Mouse (Mus musculus) bone marrow, adult 2 months (tissue): ENCODE data around the gene Eif4a2. TPM values are rescaled to one million over a fixed set of nuclear protein-coding genes. Genes with fewer than 3 reads are reported as not detected.

Experiments used
- H3K27ac ChIP-seq: fragments of 200-500 bp; 2 replicates; pipeline ENCODE4 v1.5.1; 2012; ENCODE audit warnings: low read depth, mild to moderate bottlenecking, control low read depth, inconsistent platforms, low read length; ENCODE audit not compliant: control insufficient read depth, poor library complexity, insufficient read depth
- H3K4me1 ChIP-seq: fragments of 200-500 bp; 2 replicates; pipeline ENCODE4 v1.6.1; 2011; ENCODE audit warnings: low read length; ENCODE audit not compliant: control insufficient read depth, insufficient read depth
- H3K4me3 ChIP-seq: fragments of 200-500 bp; replicated peaks from 2 replicates; pipeline ENCODE3; 2011; ENCODE audit warnings: mild to moderate bottlenecking, low read depth, low read length, control low read depth; ENCODE audit not compliant: control insufficient read depth
- CTCF ChIP-seq: fragments of 200-500 bp; IDR thresholded peaks from 2 replicates; pipeline ENCODE4 v1.5.1; 2011; ENCODE audit warnings: low read length, control low read depth; ENCODE audit not compliant: control insufficient read depth, insufficient read depth
- POLR2A ChIP-seq: fragments of 200-500 bp; IDR thresholded peaks from 2 replicates; pipeline ENCODE4 v1.6.1; 2011; ENCODE audit warnings: low read depth, mild to moderate bottlenecking, control low read depth, low read length, borderline replicate concordance; ENCODE audit not compliant: control insufficient read depth
- WGBS: fragments of 180-500 bp; shearing (Covaris S2); methylation state at CpG from one replicate; pipeline ENCODE4 v1.1.7; 2018; 5-methylcytosine and 5-hydroxymethylcytosine counted together
- polyA plus RNA-seq: library from polyadenylated mRNA; stranded (reverse); fragments of >200 nt; gene quantifications from 2 replicates; pipeline ENCODE4 v1.2.4, GENCODE M21; 2011; ENCODE audit warnings: low replicate concordance; ENCODE audit not compliant: missing spikeins, insufficient read depth, insufficient read length

Eif4a2 gene
- polyA plus RNA-seq, 1 experiment: 232 TPM

- WGBS: 69% methylated on average over 5 of the region's 5 CpGs
- Histone ChIP-seq H3K4me1 (peaks cover 6% of the 10 kb centered on the region), H3K27ac (no peak overlapping the region), H3K4me3 (no peak overlapping the region)
- TF ChIP-seq CTCF (no peak), POLR2A (no peak)
These were observed 38.0 kb downstream of the Eif4a2 start for GRCm38 (mm10) chr16:23145211-23145610.

- 68% methylated on average over 3 of the region's 3 CpGs for WGBS
- no peak within 1 kb of the TSS for H3K27ac ChIP-seq
- H3K4me1 ChIP-seq: peaks cover 6% of the 10 kb centered on the region
- TF ChIP-seq CTCF (no peak), POLR2A (no peak)
- H3K4me3 ChIP-seq: no peak within 1 kb of the TSS
These were observed 39.0 kb downstream of the Eif4a2 start, which contains the start of gene Adipoq for GRCm38 (mm10) chr16:23146280-23146679. Gene Adipoq (plus strand): TSS chr16:23146536.

GRCm38 (mm10) chr16:23148936-23149335 is 41.7 kb downstream of the Eif4a2 start:
- Histone ChIP-seq H3K4me3 (no peak overlapping the region), H3K4me1 (peaks cover 4% of the 10 kb centered on the region), H3K27ac (no peak overlapping the region; the same call in 1 of the 2 replicates)
- WGBS: 81% methylated on average over 2 of the region's 2 CpGs
- no peak for TF ChIP-seq POLR2A
- no peak for TF ChIP-seq CTCF

GRCm38 (mm10) chr16:23149396-23149795 is 42.2 kb downstream of the Eif4a2 start:
- Histone ChIP-seq H3K4me3 (no peak overlapping the region), H3K4me1 (peaks cover 3% of the 10 kb centered on the region), H3K27ac (peak overlapping the region; percentile 50; the same call in 1 of the 2 replicates)
- WGBS: 59% methylated on average over 8 of the region's 8 CpGs
- TF ChIP-seq CTCF: no peak

- Histone ChIP-seq H3K27ac (no peak overlapping the region), H3K4me1 (peaks cover 3% of the 10 kb centered on the region), H3K4me3 (no peak overlapping the region)
- WGBS: 17% methylated on average over 2 of the region's 2 CpGs
- TF ChIP-seq CTCF (no peak; the same call in 1 of the 2 replicates), POLR2A (no peak)
These were observed 44.2 kb downstream of the Eif4a2 start for GRCm38 (mm10) chr16:23151423-23151822.

- Histone ChIP-seq H3K4me1 (peaks cover 2% of the 10 kb centered on the region), H3K4me3 (no peak overlapping the region), H3K27ac (no peak overlapping the region)
- WGBS: 81% methylated on average over 5 of the region's 5 CpGs
- no peak for TF ChIP-seq POLR2A
- no peak for TF ChIP-seq CTCF
These were observed 47.0 kb downstream of the Eif4a2 start for GRCm38 (mm10) chr16:23154261-23154660.

- Histone ChIP-seq H3K4me3 (no peak overlapping the region), H3K27ac (no peak overlapping the region), H3K4me1 (no peaks in the 10 kb centered on the region; the same call in 1 of the 2 replicates)
- 90% methylated on average over 13 of the region's 13 CpGs for WGBS
- TF ChIP-seq POLR2A: no peak
- TF ChIP-seq CTCF: no peak
These were observed 49.8 kb downstream of the Eif4a2 start for GRCm38 (mm10) chr16:23157013-23157412.

- Histone ChIP-seq H3K4me3 (no peak overlapping the region), H3K27ac (no peak overlapping the region), H3K4me1 (no peaks in the 10 kb centered on the region; the same call in 1 of the 2 replicates)
- 84% methylated on average over 7 of the region's 7 CpGs for WGBS
- TF ChIP-seq POLR2A: no peak
- no peak for TF ChIP-seq CTCF
These were observed 51.0 kb downstream of the Eif4a2 start for GRCm38 (mm10) chr16:23158292-23158691.

- no peaks in the 10 kb centered on the region; the same call in 1 of the 2 replicates for H3K4me1 ChIP-seq
- no peak overlapping the region for H3K27ac ChIP-seq
- TF ChIP-seq POLR2A: no peak
- TF ChIP-seq CTCF: no peak
- WGBS: 59% methylated on average over 2 of the region's 2 CpGs
- H3K4me3 ChIP-seq: no peak overlapping the region
These were observed 51.7 kb downstream of the Eif4a2 start for GRCm38 (mm10) chr16:23158957-23159356.
